Mouse (Mus musculus): ENCODE measurements around the gene Fer1l5.

Fer1l5 gene

DNA sequence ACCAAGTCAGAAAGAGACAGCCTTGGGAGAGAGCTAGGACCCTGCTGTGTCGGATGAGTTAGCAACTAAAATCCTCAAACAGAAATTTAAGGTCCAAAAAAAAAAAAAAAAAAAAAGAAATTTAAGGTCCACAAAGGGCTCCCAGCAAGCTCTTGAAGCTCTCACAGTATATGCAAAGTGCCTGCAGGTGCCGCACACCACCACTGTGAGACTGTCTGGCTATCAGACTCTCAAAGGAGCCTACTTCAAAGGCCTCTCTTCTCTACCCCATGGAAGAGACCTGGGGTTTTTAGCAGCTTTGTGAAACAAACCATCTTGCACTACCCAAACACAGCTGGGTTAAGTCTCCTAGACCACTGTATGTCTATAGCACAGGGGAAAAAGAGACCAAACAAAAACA is 57.4 kb downstream of the Fer1l5 start:
- no peak for DNase-seq (ENCODE audit: low spot score in 2 of 2)

DNA sequence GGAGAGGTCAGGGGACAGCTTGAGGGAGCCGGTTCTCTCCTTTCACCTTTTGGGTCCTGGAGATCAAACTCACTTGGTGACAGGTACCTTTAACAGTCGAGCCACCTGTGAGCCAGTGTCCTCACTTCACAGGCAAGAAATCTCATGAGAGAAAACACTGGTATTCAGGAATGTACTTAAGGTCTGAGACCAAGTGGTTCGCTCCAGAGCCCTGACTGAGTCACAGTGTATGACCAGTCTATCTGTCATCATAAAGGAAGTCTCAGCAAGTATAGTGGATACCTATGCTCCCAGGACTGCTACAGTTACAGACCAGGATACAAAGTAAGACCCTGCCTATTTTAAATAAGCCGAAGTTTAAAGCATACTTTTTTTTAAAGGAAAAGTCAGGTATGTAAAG is 60.9 kb downstream of the Fer1l5 start:
- no peak for DNase-seq (ENCODE audit: low spot score in 2 of 2)

DNA sequence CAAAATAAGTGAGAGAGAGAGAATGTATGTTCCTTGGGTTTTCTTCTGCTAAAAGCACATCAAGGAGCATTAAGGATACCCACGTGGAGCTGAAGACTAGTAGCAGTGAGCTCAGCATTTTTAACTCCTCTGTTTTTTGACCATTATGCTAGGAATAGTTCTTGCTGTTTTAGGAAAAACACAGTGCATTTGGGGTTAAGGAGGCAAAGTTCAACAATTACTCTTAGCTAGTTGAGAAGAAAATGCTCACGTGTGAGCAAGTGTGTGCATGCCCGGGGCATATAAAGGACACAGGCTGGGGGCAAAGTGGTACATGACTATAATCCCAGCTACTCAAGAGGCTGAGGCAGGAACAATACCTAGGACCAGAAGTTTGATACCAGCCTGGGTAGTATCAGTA is 61.5 kb downstream of the Fer1l5 start:
- DNase-seq (ENCODE audit: low spot score in 2 of 2), result no peak

DNA sequence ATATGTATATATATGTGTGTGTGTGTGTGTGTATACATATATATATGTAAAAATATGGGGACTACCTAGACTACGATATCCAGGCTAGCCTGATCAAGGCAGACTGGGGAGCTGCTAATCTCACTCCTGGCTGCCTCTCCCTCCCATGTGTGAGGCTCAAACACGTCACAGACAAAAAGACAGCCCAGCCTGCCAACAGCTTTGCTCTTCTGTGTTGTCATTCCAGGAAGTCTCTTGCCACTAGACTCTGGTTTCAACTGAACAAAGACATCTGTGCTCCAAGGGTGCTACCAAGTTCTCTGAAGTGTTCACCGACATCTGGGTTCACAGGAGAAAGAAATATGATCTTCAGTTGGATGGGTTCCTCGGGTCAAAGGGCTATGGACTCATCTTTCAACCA is 63.0 kb downstream of the Fer1l5 start:
- DNase-seq (ENCODE audit: low spot score in 2 of 2), result no peak

DNA sequence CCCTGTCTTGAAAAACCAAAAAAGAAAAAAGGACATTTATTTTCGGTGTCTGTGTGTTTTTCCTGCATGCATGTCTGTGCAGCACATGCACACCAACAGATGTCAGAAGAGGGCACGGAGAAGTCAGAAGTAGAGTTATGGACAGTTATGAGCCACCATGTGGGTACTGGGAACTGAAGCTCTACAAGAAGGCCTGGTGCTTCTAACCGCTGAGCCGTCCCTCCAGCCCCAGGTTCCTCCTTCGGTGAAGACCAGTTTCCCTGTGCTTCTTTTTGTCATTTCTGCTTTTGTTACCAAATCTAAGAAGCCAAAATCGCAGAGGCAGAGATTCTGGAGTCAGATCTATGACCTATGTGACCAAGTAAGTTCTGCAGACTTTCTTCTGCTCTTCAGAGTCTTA is 64.4 kb downstream of the Fer1l5 start:
- no peak for DNase-seq (ENCODE audit: low spot score in 2 of 2)

DNA sequence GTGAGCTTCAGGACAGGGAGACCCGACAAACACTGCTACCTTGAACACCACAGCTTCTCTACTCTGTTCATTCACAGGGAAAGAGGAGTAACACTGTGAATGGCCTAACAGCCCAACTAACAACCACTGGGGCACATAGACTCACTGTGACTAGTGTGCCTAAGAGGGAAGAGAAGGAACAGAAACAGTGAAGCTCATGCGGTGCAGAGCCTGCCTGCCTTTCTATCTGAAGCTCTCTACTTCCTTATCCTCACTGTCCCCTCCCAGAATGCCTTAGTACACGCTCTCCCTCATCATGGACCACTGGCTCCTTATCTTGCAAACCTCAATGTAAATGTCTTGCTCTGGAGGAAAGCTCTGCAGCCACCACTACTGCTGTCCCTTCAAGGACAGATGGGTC is 65.1 kb downstream of the Fer1l5 start:
- no peak for DNase-seq (ENCODE audit: low spot score in 2 of 2)

DNA sequence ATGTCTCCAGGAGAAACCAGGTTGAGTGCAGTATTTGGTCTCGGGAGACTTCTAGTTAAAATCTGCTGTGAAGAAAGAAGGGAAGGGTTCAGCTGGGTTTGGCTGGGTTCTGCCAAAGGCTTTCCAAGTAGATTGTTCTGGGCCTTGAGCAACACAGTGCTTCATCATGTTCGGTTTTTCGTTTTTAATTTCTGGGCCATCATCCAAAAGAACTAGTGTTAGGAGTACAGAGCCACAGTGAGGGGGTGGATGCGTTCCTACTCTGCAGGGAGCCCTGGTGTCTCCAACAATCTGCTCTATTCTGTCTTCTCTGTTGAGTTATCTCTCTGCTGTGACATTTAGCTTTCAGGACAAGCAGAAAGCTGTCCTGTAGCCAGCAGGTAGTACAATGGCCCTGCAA is 69.0 kb downstream of the Fer1l5 start:
- no peak for DNase-seq (ENCODE audit: low spot score in 2 of 2)

DNA sequence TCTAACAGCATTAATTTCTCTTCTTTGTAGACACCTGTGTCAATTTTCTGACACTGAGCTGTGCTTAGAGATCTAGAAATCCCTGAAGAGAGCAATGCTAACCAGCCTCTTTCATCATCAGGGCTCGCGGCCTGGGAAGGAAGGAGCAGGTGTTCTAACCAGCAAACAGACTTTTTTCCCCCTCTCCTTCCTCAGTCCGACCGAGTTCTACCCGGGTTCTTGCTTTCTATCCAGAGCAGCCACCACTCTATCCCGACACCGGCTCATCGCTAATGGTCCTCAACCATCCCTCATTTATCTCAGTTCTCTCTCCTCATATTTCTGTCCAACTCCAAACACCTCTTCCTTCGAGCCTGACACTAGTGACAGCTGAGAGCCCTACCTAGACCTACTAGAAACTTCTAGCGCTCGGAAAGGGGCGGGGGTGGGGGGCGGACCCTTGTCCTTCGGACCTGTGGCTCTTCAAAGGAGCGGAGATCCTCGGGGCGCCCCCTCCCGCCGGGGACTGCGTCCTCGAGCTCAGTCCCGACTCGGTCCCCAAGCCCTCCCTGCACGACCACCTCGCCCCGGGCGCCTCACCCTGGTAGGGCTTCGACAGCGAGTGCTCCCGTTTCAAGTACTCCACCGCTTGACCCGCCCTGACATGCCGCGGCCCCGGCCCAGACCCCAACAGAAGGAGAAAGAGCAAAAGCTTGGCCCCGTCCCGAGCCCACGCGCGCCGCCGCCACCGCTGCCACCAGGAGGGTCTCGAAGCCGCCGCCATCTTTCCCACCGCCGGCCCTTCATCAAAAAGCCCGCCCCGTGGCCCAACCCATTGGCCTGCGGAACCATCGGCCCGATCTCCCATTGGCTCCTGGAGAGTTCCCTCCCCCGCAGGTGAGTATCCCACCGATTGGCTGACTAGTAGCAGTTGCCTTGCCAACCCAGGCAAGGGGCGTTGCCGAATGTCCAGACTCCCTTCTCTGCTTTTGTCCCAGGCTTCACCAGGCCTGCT is 72.7 kb downstream of the Fer1l5 start, which contains the start of gene Lman2l:
Gene Lman2l (minus strand): TSS at position 801 of the 994 bp plus-strand sequence.
- DNase-seq (ENCODE audit: low spot score in 2 of 2), result peak; percentile 94 to 96

DNA sequence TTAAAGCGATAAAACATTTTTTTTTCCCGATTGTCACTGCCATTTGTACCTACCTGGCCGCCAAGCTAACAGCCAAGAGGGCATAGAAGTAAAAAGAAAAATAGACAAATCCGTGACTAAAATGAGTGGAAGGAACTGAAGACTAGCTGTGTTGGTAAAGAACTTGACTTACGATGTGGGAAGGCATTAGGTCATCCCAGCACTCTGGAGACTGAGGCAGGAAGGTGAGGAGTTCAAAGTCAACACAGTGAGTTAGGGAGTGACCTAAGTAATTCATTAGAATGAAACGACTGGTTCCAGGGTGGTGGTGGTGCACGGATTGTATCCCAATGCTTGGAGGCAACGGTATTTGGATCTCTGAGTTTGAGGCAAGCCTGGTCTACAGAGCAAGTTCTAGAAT is 73.4 kb downstream of the Fer1l5 start:
- no peak for DNase-seq (ENCODE audit: low spot score in 2 of 2)

DNA sequence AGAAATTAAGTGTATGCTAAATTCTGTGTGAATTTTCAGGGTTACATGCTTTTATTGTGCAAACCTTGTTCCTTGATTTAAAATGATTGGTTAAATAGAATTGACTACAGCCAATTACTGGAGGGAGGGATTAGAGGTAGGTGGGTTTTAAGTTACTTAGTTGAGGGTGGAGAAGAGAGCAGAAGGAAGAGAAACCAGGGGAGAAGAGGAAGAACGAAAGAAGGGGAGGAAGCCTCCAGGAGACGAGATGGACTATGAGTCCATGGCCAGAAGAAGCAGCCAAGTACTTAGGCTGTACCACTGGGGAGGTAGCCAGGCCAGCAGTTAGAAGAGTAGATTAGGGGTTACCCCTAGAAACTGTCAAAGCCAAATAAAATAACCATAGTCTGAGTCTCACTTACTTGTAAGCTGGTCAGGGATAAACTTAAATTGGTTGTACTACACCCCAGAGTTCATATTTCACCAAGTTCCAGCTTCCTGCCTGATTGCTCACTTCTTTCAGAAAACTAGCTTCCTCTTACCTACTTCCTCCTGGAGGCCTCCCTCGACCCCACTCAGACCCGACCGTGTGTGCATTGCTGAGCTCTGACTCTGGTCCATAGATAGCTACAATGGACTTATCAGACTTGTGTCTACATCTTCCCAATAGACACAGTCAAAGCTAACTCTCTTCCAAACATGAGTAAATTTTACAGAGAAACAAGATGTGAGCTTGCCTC is 74.2 kb downstream of the Fer1l5 start:
- DNase-seq (ENCODE audit: low spot score in 2 of 2), result no peak

DNA sequence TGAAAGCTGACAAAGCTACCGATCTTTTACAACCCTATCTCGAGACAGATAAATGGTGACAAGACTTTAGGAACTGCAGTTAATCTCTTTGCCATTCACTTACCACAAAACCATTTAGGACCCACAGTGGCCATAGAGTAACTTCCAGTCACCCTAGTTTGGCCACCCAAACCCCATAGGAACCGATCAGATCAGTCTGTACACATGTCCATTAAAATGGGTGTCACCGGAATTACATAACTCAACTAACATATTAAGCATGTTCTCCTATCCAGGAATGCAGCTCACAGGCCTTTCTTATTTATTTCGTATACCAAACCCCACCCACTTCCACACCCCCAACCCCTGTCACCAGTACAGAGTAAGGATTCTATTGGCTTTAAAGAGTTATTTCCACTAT is 74.8 kb downstream of the Fer1l5 start:
- DNase-seq (ENCODE audit: low spot score in 2 of 2), result no peak

DNA sequence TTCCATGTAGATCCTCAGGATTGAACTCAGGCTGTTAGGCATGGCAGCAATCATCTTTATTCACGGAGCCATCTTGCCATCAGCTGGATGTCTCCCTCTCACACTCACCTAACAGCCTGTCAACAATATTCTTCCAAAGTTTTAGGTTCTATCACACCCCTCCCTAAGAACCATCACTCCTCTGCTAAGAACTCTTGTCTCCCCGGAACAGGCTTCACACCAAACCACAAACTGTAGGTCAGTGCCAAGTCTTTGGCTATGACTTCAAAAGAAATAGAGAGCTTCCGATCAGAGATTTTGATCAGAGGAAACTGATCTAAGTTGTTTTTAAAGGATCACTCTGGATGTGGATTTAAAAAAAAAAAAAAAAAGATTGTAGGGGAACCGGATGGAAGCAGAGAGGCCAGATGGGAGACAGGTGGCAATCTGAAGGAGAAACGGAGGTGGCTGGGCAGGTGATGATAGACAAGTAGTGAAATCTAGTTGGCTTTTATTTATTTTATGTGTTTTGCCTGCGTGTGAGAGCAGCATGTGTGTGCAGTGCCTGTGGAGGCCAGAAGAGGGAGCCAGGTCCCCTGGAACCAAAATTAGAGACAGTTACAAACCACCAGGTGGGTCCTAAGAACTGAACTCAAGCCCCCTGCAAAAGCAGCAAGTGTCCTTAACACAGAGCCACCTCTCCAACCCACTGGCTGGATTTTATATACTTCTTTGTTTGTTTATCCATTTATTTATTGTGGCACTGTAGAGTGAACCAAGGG is 82.1 kb downstream of the Fer1l5 start:
- DNase-seq (ENCODE audit: low spot score in 2 of 2), result no peak

DNA sequence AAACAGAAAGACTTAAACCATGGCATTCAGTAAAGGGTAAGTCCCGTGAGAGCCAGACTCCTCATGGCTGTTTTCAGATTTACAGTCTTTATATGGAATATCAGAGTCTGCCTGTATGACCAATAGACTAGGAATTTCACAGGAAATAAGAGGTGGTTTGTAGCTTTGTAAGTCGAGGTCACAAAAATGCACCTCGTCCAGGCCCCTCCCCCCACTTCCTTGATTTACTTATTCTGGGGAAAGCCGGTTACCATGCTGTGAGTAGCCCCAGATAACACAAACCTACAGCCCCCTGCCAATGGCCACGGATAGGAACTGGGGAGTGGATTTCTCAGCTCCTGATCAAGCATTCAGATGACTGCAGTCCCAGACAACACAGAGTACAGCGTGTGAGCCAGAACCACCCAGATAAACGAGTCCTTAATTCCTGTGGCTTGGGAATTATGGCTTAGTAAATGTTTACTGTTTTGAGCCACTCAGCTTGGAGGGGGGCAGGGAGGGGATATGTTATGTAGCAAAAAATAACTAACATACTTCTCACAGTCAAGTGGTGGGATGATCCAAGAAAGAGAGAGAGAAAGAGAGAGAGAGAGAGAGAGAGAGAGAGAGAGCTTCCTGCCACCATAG is 85.4 kb downstream of the Fer1l5 start:
- DNase-seq (ENCODE audit: low spot score in 2 of 2), result no peak

DNA sequence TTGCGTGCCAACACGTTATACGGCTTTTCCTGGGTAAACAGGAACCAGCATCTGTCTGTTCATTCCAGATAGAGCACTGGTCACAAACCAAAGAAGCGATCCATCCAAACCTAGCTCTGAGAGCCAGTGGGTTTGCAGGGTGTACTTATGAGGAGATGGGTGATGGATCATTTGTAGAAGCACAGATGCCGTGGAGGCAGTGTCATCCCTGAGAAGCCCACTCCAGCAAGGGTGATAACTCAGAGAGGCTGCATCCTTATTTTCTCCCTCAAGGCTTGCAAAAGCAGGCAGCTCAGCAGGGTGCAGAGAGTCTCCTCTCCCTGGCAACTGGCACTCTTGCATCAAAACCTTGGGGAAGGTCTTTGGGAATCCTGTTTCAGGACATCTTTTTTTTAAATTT is 86.1 kb downstream of the Fer1l5 start:
- no peak for DNase-seq (ENCODE audit: low spot score in 2 of 2)

DNA sequence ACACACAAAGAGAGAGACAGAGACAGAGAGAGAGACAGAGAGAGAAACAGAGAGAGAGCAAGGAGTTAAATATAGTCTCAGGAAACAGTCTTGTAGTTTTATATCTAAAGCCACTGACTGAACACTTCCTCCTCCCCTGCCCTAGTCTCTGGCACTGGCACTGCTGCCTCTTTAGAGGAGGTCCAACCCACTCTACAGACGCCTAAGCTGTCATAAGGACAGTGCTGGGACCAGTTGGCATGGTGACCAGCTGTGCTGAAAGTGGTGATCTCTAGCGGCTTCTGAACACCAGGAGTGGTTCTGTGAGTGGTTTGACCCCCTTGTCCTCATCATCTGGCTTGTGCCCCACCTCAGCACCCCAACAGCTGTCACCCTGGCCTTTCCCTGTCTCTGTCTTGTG is 89.7 kb downstream of the Fer1l5 start:
- no peak for DNase-seq (ENCODE audit: low spot score in 2 of 2)

DNA sequence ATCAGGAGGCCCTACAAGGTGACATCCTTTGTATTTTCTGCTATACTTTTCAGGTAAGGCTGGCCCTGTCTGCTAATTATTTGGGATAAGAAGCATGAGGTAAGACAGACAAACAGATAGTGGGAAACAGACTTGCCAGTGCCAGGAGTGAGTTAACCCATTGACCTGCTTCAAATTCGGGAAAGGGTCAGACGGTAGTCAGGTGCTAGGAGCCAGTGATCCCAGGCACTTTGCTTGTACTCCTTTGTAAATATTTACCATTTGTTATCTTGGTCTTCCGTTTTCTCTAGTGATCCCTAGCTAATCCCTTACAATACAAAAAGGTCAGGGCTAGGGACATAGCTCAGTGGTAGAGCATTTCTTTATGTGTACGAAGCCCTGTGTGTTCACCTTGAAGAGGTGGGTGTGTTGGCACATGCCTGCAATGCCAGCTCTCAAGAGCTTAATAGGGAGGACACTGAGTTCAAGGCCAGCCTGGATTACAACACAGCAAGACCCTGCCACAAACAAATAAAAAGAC is 93.6 kb downstream of the Fer1l5 start:
- no peak for DNase-seq (ENCODE audit: low spot score in 2 of 2)

DNA sequence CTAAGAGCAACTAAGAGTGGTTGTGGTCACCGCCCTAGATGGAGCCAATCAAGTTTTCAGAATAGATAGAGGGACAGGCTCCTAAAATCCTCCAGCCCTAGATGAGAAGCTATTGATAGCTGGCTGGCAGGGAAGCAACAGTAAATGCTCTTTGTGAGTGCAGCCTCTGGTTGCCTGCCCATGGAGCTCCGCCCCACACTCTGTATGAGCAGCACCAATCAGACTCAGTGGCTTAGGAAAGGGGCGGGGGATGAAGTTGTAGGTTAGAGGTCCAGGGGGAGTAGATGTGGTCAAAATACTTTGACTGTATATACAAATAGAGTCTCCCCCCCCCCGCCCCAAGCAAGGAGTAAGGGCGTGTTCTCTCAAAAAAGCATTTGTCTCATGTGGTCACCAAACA is 95.4 kb downstream of the Fer1l5 start:
- DNase-seq (ENCODE audit: low spot score in 2 of 2), result no peak

DNA sequence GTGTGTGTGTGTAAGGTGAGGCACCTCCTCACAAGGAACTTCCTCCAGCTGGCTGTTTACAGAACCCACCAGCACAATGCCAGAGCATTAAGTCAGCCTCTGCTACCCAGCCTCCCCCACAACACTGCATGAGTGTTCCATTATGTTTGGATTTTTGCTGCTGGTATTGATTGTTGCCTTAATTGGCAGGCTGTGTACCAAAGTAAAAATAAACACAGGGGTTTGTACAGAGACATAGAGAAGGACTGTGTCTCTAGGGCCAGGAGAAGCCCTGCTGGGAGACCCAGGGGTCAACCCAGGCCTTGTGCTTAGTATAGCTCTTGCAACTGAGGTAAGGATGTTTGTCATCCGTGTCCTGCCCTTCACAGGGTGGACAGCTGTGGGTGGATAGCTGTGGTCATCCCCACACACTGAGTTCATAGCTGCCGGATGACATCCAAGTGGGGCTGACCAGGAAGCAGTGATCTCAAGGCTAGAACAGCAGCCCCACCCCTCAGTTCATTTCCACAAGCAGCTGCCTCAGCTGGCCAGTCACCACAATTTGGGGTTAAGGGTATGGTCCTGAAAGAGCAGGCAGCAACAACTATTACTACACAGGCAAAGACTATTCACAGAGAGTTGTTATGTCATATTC is 97.8 kb downstream of the Fer1l5 start:
- no peak for DNase-seq (ENCODE audit: low spot score in 2 of 2)

DNA sequence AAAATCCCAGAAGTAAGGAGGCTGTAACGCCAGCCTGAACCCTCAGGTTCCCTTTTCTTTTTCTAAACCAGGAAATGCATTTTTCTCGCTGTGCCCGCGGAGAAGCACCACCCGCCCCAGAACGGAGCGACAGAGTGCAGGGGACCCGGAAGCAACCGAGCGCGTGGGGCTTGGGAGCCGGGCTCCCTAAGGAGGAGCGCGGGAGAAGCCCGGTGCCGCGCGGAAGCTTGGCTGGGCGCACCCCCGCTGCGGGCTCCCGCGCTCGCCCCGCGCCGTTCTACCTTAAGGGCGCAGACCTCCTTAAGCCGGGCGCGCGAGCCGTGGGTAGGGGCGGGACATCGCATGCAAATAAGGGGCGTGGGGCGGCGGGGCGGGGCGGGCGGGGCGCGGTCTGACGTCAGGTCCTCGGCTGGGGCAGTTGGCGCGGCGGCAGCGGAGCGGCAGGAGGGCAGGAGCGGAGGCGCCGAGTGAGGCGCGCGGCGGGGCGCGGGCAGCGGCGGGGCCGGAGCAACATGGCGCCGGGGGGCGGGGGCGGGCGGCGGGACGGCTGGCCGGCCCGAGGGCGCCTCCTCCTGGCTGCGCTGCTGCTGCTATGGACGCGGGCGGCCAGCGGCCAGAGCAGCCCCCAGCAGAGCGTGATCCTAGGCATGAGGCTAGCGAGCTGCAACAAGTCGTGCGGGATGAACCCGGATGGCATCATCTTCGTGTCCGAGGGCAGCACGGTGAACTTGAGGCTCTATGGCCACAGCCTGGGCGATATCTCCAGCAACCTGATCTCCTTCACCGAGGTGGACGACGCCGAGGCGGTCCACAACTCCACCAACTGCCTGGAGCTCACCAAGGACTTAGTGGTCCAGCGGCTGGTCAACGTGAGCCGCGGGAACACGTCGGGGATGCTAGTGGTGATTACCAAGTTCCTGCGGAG is 99.4 kb downstream of the Fer1l5 start, which contains the start of gene Cnnm4:
Gene Cnnm4 (plus strand): TSS at position 440 of the 925 bp plus-strand sequence.
- DNase-seq (ENCODE audit: low spot score in 2 of 2), result peak; percentile 61 to 82

Data from cerebellum, postnatal 4 days (tissue).